Mouse (Mus musculus) left cerebral cortex, postnatal 25 days (tissue): Measurements from ENCODE around the gene Cadm1. TPM values are rescaled to one million over a fixed set of nuclear protein-coding genes. Genes with fewer than 3 reads are reported as not detected.

Experiments used
- DNase-seq, 2 experiments: peaks; one replicate each; pipeline ENCODE4 v3.0.0; 2022; ENCODE audit warnings: low spot score in 2 of 2, mixed read lengths in 1 of 2
- intact Hi-C: fragments of 180-260 bp; cut with DNase I; formaldehyde crosslinking; loops from one replicate; pipeline ENCODE4 v1.15.1; 2025
- total RNA-seq, 2 experiments: library from RNA; stranded (reverse); gene quantifications; 2 replicates each; pipeline ENCODE4 v1.2.3; 2021

The Cadm1 gene
- total RNA-seq, 2 experiments from 2014 or later: 214 to 251 TPM

GRCm38 (mm10) chr9:47759807-47760206 is 229.8 kb downstream of the Cadm1 start:
- peak in 1 of 2 experiments; percentile 28 for DNase-seq
- intact Hi-C loops: loop anchor here (10.0 kb wide), 1 partner anchor 275 kb away; no protein-coding TSS in a partner anchor

- peak in 1 of 2 experiments; percentile 83 for DNase-seq
- intact Hi-C loops: no loop called here
These were observed 231.6 kb downstream of the Cadm1 start for GRCm38 (mm10) chr9:47761601-47762000.

DNA sequence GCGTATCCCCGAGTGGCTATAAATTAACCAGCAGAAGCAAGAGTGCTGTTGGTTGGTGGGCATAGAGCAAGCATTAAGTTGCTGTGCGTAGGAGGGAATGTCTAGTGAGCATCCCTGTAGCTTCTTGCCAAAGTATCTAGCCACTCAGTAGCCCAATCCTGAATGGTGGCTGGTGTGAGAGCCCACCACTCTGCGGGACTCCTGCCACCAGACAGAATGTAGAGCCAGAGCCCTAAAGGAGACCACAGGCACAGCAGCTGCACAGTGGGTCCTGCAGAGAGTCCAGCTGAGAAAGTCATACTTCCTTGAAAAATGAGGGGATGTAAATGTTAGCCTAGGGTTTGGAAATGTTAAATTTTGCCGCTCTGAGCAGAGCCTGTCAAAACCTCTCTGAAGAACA is 232.9 kb downstream of the Cadm1 start:
- intact Hi-C loops: no loop called here
- DNase-seq: no peak

GRCm38 (mm10) chr9:47764920-47765319 is 234.9 kb downstream of the Cadm1 start:
- no peak for DNase-seq
- intact Hi-C loops: no loop called here

DNA sequence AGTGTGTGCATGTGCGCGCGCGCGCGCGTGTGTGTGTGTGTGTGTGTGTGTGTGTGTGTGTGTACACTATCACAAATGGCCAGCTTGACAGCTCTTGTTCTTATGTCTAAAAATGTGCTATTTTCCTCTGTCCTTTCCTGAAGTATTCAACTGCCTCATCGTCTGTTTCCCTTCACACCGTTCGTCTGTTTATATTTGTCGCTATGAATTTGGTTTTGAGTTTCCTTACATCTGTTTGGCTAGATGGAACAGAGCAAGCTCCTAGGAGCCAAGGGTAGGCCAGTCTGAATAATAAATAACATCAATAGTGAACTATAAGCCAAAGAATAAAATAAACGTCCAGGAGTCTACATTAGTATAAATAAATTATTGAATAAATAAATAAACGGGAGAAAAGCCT is 235.3 kb downstream of the Cadm1 start:
- intact Hi-C loops: no loop called here
- DNase-seq: no peak

DNA sequence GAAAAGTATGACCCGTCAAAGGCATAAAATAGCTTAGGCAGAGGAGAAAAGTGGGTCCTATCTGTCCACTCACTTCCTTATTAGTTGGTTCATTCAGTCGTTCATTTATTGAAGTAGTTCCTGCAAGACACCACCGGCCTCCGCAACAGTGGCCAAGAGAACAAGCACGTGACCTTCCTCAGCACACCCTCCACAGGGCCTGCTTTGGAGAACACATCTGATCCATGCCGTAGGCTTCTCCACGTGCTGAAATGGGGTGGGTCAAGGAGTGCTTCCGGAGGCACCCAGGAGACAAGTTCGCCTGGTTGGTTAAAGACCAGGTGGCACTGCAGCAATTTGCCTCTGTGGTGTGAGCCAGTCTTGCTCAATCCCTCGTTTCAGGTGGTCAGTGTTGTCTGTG is 236.4 kb downstream of the Cadm1 start:
- intact Hi-C loops: no loop called here
- DNase-seq: no peak

GRCm38 (mm10) chr9:47770836-47771235 is 240.9 kb downstream of the Cadm1 start:
- no peak for DNase-seq
- intact Hi-C loops: no loop called here

DNA sequence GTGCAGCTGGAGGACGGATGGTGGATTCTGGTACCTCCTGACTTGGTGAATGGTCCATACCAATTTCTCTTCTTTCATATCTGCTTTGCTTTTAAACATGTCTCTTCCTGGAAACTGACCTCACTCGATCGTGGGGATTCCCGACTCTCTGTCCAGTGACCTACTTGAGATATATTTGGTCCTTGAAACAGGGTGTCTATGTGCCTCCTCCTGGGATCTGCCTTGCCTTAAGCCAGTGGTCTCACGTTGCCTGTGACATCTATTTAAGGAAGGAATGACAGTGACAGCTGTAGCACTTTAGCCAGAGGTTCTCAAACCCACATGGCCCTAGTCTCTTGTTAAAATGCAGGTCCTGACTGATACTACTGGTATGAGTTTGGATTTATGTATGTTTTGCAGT is 242.0 kb downstream of the Cadm1 start:
- intact Hi-C loops: no loop called here
- DNase-seq: no peak

GRCm38 (mm10) chr9:47772750-47773149 is 242.8 kb downstream of the Cadm1 start:
- no peak for DNase-seq

GRCm38 (mm10) chr9:47776941-47777919 is 247.3 kb downstream of the Cadm1 start:
- intact Hi-C loops: no loop called here
- no peak for DNase-seq

More at GRCm38 (mm10) chr9:47772750-47773149, 242.8 kb downstream of the Cadm1 start:
- intact Hi-C loops: no loop called here

DNA sequence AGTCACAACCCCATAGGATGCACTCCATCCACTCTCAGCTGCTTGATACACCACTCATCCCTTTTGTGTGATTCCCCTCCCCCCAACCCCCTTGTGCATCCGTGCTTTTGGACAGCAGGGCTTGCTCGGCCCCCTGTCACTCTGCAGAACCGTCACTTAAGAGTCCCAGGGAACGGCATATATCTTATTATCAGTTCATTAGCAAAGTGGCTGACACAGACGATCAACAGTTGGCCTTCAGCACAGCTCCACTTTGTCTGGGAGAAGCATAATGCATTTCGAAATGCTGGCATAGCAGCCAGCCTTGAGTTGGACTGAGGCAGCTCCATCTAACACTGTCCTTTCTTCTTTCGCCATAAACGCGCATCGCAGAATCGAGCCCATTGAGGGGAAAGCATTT is 248.5 kb downstream of the Cadm1 start:
- intact Hi-C loops: no loop called here
- no peak for DNase-seq

GRCm38 (mm10) chr9:47779291-47779690 is 249.3 kb downstream of the Cadm1 start:
- intact Hi-C loops: no loop called here
- DNase-seq: no peak

DNA sequence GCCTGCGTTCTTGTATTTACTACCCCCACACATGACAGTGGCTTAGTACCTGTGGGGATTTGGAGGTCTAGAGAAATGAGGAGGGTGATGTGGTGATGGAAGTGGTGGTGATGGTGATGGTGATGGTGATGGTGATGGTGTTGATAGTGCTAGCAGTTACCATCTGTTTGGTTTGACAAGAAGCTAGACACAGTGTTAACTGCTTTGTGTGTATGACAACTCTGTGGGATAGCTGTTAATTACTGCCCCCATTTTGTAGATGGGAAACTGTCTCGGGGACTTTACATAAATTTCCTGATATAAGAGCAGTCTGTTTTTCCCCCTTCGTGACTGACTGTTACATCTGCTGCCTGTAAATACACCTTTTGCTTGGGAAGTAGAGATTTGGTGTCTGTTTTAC is 256.7 kb downstream of the Cadm1 start:
- intact Hi-C loops: no loop called here
- no peak for DNase-seq

GRCm38 (mm10) chr9:47798478-47798877 is 268.5 kb downstream of the Cadm1 start:
- intact Hi-C loops: no loop called here

DNA sequence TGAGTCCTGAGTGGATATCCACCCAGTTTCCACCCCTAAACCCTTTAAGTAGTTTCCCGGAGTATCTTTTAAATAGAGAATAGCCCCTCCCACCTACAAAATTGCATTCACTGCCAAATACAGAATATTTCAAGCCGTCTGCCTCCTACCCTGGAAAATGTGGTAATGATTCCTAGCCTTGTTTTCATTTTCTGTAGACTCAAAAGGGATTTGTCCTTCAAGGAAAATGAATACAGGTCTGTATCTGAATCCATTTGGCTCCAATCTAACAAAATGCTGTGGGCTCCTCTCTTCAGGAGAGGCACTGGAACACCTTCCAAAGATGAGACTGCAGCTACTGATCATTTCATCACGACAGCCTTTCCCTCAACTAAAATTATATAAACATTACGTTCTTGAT is 271.3 kb downstream of the Cadm1 start:
- intact Hi-C loops: no loop called here
- DNase-seq: peak in 1 of 2 experiments; percentile 60

More at GRCm38 (mm10) chr9:47798478-47798877, 268.5 kb downstream of the Cadm1 start:
- peak in 1 of 2 experiments; percentile 35 for DNase-seq

- intact Hi-C loops: no loop called here
- DNase-seq: no peak
These were observed 272.6 kb downstream of the Cadm1 start for GRCm38 (mm10) chr9:47802527-47802926.

GRCm38 (mm10) chr9:47803531-47804105 is 273.6 kb downstream of the Cadm1 start:
- intact Hi-C loops: no loop called here

GRCm38 (mm10) chr9:47805658-47806057 is 275.7 kb downstream of the Cadm1 start:
- DNase-seq: no peak
- intact Hi-C loops: no loop called here

More at GRCm38 (mm10) chr9:47803531-47804105, 273.6 kb downstream of the Cadm1 start:
- no peak for DNase-seq

DNA sequence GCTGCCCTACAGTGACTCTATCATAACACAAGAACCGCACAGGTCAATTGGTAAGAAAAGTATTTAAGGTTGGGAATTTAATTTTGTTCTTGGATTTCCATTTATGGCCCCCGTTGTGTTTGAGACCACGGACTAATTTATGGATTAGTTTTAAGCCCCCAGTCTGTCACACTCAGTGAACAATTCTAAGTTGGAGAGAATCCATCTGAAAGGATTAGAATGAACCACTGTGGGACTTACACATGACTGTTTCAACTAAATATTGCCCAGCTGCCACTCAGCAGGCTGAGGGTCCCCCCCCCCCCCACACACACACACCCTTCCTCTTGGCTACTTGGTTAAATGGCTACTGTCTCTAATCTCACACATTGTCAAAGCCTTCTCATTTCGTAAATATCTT is 295.7 kb downstream of the Cadm1 start:
- intact Hi-C loops: no loop called here

GRCm38 (mm10) chr9:47828762-47829161 is 298.8 kb downstream of the Cadm1 start:
- peak in 1 of 2 experiments; percentile 19 for DNase-seq
- intact Hi-C loops: no loop called here

More for the DNA sequence above, 295.7 kb downstream of the Cadm1 start:
- DNase-seq: no peak

- no peak for DNase-seq
- intact Hi-C loops: no loop called here
These were observed 299.2 kb downstream of the Cadm1 start for GRCm38 (mm10) chr9:47829204-47829603.
